Mouse (Mus musculus): ENCODE data around the gene Afdn. TPM values are rescaled to one million over a fixed set of nuclear protein-coding genes. Genes with fewer than 3 reads are reported as not detected.
"Not testable (repeated sequence)": the region's sequence is repeated elsewhere in the genome, so short reads cannot be mapped to it uniquely, and the experiment has no call there.

The Afdn gene
- polyA plus RNA-seq, 1 experiment from 2014 or later, result 146 TPM

DNA sequence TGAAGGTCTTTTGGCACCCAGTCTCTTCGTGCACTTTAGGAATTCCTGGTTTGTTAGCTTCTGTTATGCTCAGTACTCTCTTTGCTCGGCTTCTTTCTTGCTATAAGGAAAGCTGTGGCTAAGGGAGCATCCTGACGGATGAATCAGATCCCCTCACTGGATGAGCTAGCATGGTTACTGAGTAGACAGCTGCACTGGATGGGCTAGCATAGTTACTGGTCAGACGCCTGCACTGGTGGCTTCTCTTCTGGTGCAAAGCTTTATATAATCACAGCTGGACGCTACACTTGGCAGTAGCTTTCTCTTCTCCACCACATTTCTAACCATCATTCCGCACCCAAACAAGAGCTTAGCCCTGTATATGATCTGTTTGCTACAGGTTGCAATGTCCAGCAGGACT, 5.4 kb upstream of the Afdn start:
- WGBS, result 70% methylated on average over 6 of the region's 6 CpGs
- H3K4me3 ChIP-seq (replicated peaks; ENCODE audit: low read length), result no peak overlapping the region

GRCm38 (mm10) chr17:13758586-13758985, 1.8 kb upstream of the Afdn start:
- WGBS, result 15% methylated on average over 7 of the region's 7 CpGs
- Histone ChIP-seq H3K4me2 (ENCODE audit: low read length) (peak overlapping the region; percentile 76), H3K27me3 (replicated peaks; ENCODE audit: control insufficient read depth, insufficient read depth, low read length) (no peaks in the 10 kb centered on the region), H3K27ac (ENCODE audit: low read length) (peak overlapping the region; percentile 98), H3K9ac (replicated peaks; ENCODE audit: low read depth, low read length) (peak overlapping the region; percentile 98), H3K4me1 (replicated peaks; ENCODE audit: control insufficient read depth, insufficient read depth, low read length) (peaks cover 20% of the 10 kb centered on the region), H3K36me3 (ENCODE audit: control insufficient read depth, insufficient read depth) (no peaks in the 10 kb centered on the region), H3K9me3 (ENCODE audit: control insufficient read depth, low read length) (no peaks in the 10 kb centered on the region), H3K4me3 (replicated peaks; ENCODE audit: low read length) (peak overlapping the region; percentile 97)
- ATAC-seq, result no peak

More for the DNA sequence above, 5.4 kb upstream of the Afdn start:
- Histone ChIP-seq H3K27me3 (replicated peaks; ENCODE audit: control insufficient read depth, insufficient read depth, low read length) (no peaks in the 10 kb centered on the region), H3K27ac (ENCODE audit: low read length) (no peak overlapping the region), H3K4me1 (replicated peaks; ENCODE audit: control insufficient read depth, insufficient read depth, low read length) (peaks cover 11% of the 10 kb centered on the region), H3K4me2 (ENCODE audit: low read length) (no peak overlapping the region), H3K9me3 (ENCODE audit: control insufficient read depth, low read length) (no peaks in the 10 kb centered on the region), H3K36me3 (ENCODE audit: control insufficient read depth, insufficient read depth) (no peaks in the 10 kb centered on the region), H3K9ac (replicated peaks; ENCODE audit: low read depth, low read length) (no peak overlapping the region)
- no peak for ATAC-seq

- peaks cover 22% of the 10 kb centered on the region for H3K4me1 ChIP-seq (replicated peaks; ENCODE audit: control insufficient read depth, insufficient read depth, low read length)
- H3K9me3 ChIP-seq (ENCODE audit: control insufficient read depth, low read length), result no peaks in the 10 kb centered on the region
- no peaks in the 10 kb centered on the region for H3K36me3 ChIP-seq (ENCODE audit: control insufficient read depth, insufficient read depth)
- peak overlapping the region; percentile 98 for H3K27ac ChIP-seq (ENCODE audit: low read length)
- H3K4me3 ChIP-seq (replicated peaks; ENCODE audit: low read length), result peak overlapping the region; percentile 97
- H3K27me3 ChIP-seq (replicated peaks; ENCODE audit: control insufficient read depth, insufficient read depth, low read length), result no peaks in the 10 kb centered on the region
- peak overlapping the region; percentile 98 for H3K9ac ChIP-seq (replicated peaks; ENCODE audit: low read depth, low read length)
- peak overlapping the region; percentile 76 for H3K4me2 ChIP-seq (ENCODE audit: low read length)
- ATAC-seq, result peak; percentile 38
- WGBS, result 3% methylated on average over 13 of the region's 13 CpGs
These were observed 1.0 kb upstream of the Afdn start for GRCm38 (mm10) chr17:13759156-13759852.

DNA sequence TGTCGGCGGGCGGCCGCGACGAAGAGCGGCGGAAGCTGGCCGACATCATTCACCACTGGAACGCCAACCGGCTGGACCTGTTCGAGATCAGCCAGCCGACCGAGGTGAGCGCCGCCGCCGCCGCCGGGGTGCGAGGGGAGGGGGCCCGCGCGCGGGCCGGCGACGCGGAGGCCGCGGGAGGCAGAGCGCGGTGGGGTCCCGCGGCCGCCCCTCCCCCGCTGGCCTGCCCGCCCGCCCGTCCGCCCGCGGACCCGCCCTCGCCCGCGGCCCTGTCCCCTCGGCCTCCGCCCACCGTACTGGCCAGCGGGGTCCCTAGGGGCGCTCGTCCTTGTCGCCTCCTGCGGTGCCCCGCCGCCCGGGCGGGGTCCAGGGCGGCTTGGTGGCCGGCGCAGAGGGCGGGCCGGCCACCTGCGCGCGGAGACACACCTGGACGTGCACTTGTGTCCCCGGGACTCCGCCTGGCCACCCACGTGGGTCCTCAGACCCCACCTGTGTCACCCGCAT, 388 bp downstream of the Afdn start:
- ATAC-seq, result peak; percentile 14
- peak overlapping the region; percentile 97 for H3K4me3 ChIP-seq (replicated peaks; ENCODE audit: low read length)
- peaks cover 27% of the 10 kb centered on the region for H3K4me1 ChIP-seq (replicated peaks; ENCODE audit: control insufficient read depth, insufficient read depth, low read length)
- H3K27me3 ChIP-seq (replicated peaks; ENCODE audit: control insufficient read depth, insufficient read depth, low read length), result no peaks in the 10 kb centered on the region
- H3K9ac ChIP-seq (replicated peaks; ENCODE audit: low read depth, low read length), result peak overlapping the region; percentile 98
- H3K36me3 ChIP-seq (ENCODE audit: control insufficient read depth, insufficient read depth), result no peaks in the 10 kb centered on the region
- H3K9me3 ChIP-seq (ENCODE audit: control insufficient read depth, low read length), result no peaks in the 10 kb centered on the region
- peak overlapping the region; percentile 87 for H3K4me2 ChIP-seq (ENCODE audit: low read length)
- under 1% methylated on average over 41 of the region's 72 CpGs for WGBS
- peak overlapping the region; percentile 98 for H3K27ac ChIP-seq (ENCODE audit: low read length)

DNA sequence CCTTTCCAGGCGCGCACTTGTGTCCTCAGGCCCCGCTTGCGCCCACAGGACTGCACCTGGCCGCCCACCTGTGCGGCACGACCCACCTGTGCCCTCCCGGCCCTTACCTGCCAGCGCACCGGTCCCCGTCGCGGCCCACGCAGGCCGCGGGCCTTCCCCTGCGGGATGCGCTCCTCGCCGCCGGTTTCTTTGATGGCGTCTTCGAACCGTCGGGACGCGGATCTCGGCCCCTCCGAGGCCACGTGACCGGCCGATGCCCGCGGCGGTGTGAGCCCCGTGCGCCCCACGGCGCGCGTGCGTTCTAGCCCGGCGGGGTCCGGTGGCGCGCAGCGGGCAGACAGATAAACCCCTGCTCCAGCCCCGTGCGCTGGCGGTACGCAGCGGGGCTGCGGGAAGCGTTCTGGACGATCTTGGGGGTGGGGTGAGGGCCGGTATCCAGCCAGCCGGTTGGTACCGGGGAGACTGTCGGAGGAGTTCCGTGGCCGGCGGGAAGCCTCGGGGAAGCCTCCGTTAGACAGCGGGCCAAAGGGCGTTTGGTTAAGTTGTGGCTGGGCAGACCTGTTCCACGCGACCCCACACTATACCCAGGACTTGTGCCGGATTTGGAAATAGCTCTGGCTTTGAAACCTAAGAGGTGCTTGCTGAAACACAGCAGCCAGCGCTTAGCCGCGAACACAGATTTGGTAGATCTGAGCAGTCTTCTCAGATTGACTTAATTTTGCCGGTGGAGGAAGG, 1.0 kb downstream of the Afdn start, which contains the start of gene Tcte2:
Tcte2 (minus strand) TSS at position 647 of the 735 bp plus-strand sequence.
- no peaks in the 10 kb centered on the region for H3K27me3 ChIP-seq (replicated peaks; ENCODE audit: control insufficient read depth, insufficient read depth, low read length)
- H3K4me3 ChIP-seq (replicated peaks; ENCODE audit: low read length), result peak within 1 kb of the TSS; percentile 97
- H3K9me3 ChIP-seq (ENCODE audit: control insufficient read depth, low read length), result no peaks in the 10 kb centered on the region
- H3K9ac ChIP-seq (replicated peaks; ENCODE audit: low read depth, low read length), result peak within 1 kb of the TSS; percentile 98
- ATAC-seq, result peak; percentile 19
- under 1% methylated on average over 74 of the region's 74 CpGs for WGBS
- H3K4me1 ChIP-seq (replicated peaks; ENCODE audit: control insufficient read depth, insufficient read depth, low read length), result peaks cover 27% of the 10 kb centered on the region
- no peaks in the 10 kb centered on the region for H3K36me3 ChIP-seq (ENCODE audit: control insufficient read depth, insufficient read depth)
- H3K27ac ChIP-seq (ENCODE audit: low read length), result peak within 1 kb of the TSS; percentile 98
- peak within 1 kb of the TSS; percentile 87 for H3K4me2 ChIP-seq (ENCODE audit: low read length)

DNA sequence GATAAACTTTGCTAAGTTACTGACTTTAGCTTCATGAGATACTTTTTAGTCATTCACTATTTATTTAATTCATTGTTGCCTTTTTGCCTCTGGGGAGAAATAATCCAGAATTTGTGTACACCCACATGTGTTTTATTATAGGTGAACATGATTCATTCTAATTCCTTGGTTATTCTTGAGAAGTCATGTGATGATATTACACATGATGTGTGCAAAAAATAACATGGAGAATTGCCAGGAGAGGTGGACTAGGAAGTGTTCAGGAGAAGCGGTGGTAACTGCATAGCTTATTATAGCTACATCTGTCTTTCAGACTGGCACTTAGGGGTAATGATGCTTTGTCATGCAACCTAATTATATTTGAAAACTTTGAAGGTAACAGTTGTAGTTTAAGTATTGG, 3.5 kb downstream of the Afdn start:
- ATAC-seq, result no peak
- no peak overlapping the region for H3K4me2 ChIP-seq (ENCODE audit: low read length)
- no peak overlapping the region for H3K27ac ChIP-seq (ENCODE audit: low read length)
- no peaks in the 10 kb centered on the region for H3K27me3 ChIP-seq (replicated peaks; ENCODE audit: control insufficient read depth, insufficient read depth, low read length)
- H3K9me3 ChIP-seq (ENCODE audit: control insufficient read depth, low read length), result no peaks in the 10 kb centered on the region
- 59% methylated on average over 1 of the region's 1 CpGs for WGBS
- no peaks in the 10 kb centered on the region for H3K36me3 ChIP-seq (ENCODE audit: control insufficient read depth, insufficient read depth)
- peaks cover 16% of the 10 kb centered on the region for H3K4me1 ChIP-seq (replicated peaks; ENCODE audit: control insufficient read depth, insufficient read depth, low read length)
- no peak overlapping the region for H3K9ac ChIP-seq (replicated peaks; ENCODE audit: low read depth, low read length)
- no peak overlapping the region for H3K4me3 ChIP-seq (replicated peaks; ENCODE audit: low read length)

DNA sequence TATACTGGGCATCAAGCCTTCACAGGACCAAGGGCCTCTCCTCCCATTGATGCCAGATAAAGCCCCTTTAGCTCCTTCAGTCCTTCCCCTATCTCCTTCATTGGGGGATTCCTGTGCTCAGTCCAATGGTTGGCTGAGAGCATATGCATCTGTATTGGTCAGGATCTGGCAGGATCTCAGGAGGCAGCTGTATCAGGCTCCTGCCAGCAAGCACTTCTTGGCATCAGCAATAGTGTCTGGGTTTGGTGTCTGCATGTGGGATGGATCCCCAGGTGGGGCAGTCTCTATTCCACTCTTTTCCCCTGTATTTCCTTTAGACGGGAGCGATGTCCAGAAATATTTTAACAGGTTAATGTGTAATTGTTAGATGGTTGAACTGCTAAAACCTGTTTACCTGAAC, 4.6 kb downstream of the Afdn start:
- not testable (repeated sequence) for H3K9me3 ChIP-seq (ENCODE audit: control insufficient read depth, low read length); H3K4me2 ChIP-seq (ENCODE audit: low read length); H3K9ac ChIP-seq (replicated peaks; ENCODE audit: low read depth, low read length); ATAC-seq; H3K36me3 ChIP-seq (ENCODE audit: control insufficient read depth, insufficient read depth); H3K27me3 ChIP-seq (replicated peaks; ENCODE audit: control insufficient read depth, insufficient read depth, low read length); H3K27ac ChIP-seq (ENCODE audit: low read length); H3K4me3 ChIP-seq (replicated peaks; ENCODE audit: low read length)
- H3K4me1 ChIP-seq (replicated peaks; ENCODE audit: control insufficient read depth, insufficient read depth, low read length), result peaks cover 16% of the 10 kb centered on the region
- WGBS, result 73% methylated on average over 2 of the region's 2 CpGs

DNA sequence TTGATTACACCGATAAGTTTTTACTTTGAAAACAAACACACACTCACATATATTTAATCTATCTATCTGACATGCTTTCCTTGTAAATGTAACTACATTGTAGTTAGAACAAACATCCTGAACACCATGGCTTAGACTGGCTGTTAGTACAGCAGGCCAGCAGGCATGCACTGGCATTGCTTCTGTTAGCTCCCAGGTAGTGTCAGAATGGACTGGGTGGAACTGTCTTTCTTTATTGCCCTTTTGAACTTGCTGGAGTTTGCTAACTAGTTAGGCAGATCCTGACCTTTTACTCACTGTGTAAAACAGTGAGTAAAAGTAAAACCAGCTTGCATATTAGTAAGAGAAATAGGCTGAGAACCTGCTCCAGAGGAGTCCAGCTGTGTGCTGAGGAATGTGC, 8.2 kb downstream of the Afdn start:
- H3K9me3 ChIP-seq (ENCODE audit: control insufficient read depth, low read length), result no peaks in the 10 kb centered on the region
- WGBS, result 94% methylated on average over 1 of the region's 1 CpGs
- no peak overlapping the region for H3K27ac ChIP-seq (ENCODE audit: low read length)
- no peak overlapping the region for H3K9ac ChIP-seq (replicated peaks; ENCODE audit: low read depth, low read length)
- peaks cover 9% of the 10 kb centered on the region for H3K4me1 ChIP-seq (replicated peaks; ENCODE audit: control insufficient read depth, insufficient read depth, low read length)
- H3K27me3 ChIP-seq (replicated peaks; ENCODE audit: control insufficient read depth, insufficient read depth, low read length), result no peaks in the 10 kb centered on the region
- no peak overlapping the region for H3K4me2 ChIP-seq (ENCODE audit: low read length)
- no peaks in the 10 kb centered on the region for H3K36me3 ChIP-seq (ENCODE audit: control insufficient read depth, insufficient read depth)
- no peak for ATAC-seq
- no peak overlapping the region for H3K4me3 ChIP-seq (replicated peaks; ENCODE audit: low read length)

- peaks cover 8% of the 10 kb centered on the region for H3K4me1 ChIP-seq (replicated peaks; ENCODE audit: control insufficient read depth, insufficient read depth, low read length)
- H3K27me3 ChIP-seq (replicated peaks; ENCODE audit: control insufficient read depth, insufficient read depth, low read length), result no peaks in the 10 kb centered on the region
- 90% methylated on average over 3 of the region's 3 CpGs for WGBS
- no peak overlapping the region for H3K4me2 ChIP-seq (ENCODE audit: low read length)
- no peaks in the 10 kb centered on the region for H3K36me3 ChIP-seq (ENCODE audit: control insufficient read depth, insufficient read depth)
- ATAC-seq, result no peak
- no peak overlapping the region for H3K4me3 ChIP-seq (replicated peaks; ENCODE audit: low read length)
- H3K9me3 ChIP-seq (ENCODE audit: control insufficient read depth, low read length), result no peaks in the 10 kb centered on the region
- H3K27ac ChIP-seq (ENCODE audit: low read length), result no peak overlapping the region
- no peak overlapping the region for H3K9ac ChIP-seq (replicated peaks; ENCODE audit: low read depth, low read length)
These were observed 8.9 kb downstream of the Afdn start for GRCm38 (mm10) chr17:13769256-13769655.
